Mouse (Mus musculus) right cerebral cortex, postnatal 14 days (tissue): ENCODE data around the gene Med10.
A peak's percentile ranks its signal among the peaks of the same experiment; 100 is the strongest.

Experiments used
- DNase-seq: peaks from one replicate; pipeline ENCODE4 v3.0.0; 2022

The Med10 gene

DNA sequence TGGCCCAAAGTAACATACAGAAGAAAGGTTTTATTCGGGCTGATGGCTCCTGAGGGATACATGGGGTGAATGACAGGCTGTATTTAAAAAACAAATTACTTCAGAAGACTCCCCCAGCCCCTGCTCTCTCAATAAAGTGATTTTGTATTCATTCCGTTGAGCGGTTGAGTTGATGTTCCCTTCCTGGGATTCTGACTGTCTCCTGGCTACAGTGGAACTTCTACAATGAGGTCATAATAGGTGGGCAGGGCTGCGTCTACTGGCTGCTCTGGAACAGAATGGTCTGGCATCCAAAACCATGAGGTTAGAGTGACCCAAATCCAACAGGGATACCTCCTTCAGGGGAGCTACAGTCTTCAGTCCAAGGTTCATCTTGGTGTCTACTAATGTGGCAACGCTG lies at the start of gene Med10:
TSS of gene Med10 (plus strand) at position 301 of the 400 bp plus-strand sequence.
- no peak for DNase-seq

DNA sequence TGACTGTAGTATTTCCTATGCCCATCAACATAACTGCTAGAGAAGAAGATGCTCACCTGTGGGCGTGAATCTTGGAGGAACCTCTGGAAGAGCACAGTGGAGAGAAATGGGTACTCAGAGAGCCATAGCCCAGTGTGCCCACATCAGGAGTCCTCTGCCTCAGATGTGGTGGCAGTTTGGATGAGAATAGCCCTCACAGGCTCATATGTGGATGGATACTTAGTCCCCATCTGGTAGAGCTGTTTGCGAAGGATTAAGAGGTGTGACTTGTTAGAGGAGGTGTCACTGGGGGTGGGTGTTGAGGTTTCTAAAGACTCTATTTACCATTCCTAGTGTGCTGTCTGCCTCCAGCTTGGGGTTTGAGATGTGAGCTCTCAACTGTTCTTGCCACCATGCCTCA lies 49.3 kb upstream of the Med10 start:
- no peak for DNase-seq

DNA sequence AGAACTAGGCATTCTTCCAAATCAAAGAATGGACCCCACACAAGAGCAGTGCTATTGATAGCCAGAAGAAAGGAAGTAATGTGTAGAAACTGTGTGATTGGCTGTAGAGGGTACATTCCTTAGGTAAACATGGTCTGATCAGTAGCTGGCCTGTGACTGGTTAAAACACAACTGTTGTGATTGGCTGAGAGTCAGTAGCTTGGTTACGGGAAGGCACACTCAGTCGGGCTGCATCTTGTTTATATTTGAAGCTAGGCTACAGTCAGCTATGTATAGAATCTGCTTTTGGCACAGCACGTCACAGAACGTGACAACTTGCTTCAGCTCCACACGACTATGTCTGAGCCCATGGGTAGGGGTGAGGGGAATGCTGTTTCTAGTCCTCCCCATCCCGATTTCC lies 43.2 kb upstream of the Med10 start:
- no peak for DNase-seq

DNA sequence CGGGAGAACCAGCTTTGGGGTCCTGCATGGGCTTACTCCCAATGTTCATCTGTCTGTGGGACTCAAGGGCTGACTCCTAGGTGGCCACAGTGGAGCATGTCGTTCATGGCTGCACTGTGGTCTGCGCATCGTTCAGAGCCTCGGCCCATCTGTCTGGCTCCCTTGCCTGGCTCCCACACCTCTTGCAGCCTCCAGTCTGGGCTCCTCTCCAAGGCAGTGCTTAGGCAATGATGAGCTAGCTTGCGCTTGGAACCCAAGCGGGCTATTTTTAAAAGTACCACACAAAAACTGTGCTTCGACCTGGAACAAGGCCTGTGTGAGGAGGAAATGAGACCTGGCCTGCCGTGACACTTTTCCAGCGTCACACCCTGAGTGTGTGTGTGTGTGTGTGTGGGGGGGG lies 40.8 kb upstream of the Med10 start:
- peak; percentile 83 for DNase-seq

- no peak for DNase-seq
These were observed 37.5 kb upstream of the Med10 start for GRCm38 (mm10) chr13:69764646-69765045.

- DNase-seq = no peak
These were observed 34.0 kb upstream of the Med10 start for GRCm38 (mm10) chr13:69768152-69768551.

DNA sequence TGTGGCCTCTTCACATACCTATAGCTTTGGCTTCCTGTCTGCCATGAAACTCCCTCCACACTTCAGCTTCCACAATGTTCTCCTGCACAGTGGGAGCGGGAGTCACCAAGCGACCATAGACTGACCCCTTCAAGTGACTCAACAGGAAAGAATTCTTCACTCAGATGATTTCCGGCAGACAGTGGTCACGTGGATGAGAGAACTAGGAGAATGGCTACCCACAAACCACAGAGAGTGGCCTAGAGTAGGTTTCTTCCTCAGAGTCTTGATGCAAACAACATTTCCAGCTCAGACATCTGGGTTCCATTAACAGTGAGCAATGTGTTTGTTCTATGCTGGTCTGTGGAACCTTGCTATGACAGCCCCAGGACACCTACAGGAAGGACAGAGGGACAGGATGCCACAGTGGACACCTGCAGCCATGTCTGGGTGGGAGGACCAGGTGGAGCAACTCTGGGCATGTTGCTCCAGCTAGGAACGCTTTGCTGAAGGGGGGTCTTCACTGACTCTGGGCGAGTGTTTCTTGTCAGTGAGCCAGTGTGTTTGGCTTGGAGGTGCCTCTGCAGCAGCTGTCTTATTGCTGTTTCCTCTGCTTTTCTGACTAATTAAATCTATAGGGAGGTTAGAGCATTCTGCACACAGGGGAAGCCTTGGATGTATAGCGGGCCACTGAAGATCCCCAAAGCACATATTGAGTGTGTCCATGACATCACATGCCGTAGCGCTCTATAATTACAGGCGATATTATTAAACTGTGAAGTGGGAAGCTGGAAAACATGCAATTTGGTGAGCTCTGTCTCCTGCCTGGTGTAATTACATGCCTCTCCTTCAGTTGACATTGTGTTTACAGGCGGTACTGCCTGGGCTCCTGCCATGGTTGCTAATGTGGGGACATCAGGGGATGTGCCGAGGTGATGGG lies 31.4 kb upstream of the Med10 start:
- no peak for DNase-seq

GRCm38 (mm10) chr13:69772358-69772757 lies 29.8 kb upstream of the Med10 start:
- no peak for DNase-seq

DNA sequence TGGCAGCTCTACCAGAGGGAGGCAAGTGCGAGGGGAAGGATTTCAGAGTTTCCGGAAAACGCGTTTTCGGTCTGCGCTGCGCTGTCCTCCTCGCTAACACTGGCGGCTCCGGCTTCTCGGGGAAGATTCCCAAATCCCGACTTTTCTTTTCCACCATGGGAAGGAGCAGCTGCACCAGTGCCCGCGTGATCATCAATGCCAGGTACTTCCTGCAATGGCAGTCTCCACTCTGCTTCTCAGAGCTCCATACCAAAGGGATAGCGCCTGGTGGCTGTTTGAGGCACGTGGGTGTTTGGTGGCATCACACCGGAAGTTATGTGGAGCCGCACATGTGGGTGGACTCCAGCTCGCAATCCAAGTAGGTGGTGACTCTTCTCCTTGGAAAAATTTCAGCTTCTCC lies 24.0 kb upstream of the Med10 start:
- peak; percentile 52 for DNase-seq

DNA sequence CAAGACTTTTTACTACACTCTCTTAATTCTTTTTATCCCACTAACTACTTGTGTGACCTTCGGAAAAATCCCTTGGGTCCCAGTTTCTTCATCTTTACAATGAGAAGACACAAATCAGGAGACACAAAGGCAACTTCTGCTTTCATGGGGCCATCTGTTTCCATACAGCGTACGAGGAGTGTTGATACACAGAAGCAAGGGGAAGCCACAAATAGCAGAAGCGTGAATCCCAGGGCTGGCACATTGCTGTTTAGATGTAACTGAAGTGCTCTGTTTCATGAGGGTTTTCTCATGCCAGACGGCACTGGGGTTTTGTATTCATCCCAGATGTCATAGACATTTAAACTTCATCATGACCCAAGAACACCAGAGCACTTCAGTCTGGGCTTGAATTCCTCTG lies 13.5 kb upstream of the Med10 start:
- DNase-seq = no peak

GRCm38 (mm10) chr13:69791814-69792213 lies 10.4 kb upstream of the Med10 start:
- DNase-seq = no peak

DNA sequence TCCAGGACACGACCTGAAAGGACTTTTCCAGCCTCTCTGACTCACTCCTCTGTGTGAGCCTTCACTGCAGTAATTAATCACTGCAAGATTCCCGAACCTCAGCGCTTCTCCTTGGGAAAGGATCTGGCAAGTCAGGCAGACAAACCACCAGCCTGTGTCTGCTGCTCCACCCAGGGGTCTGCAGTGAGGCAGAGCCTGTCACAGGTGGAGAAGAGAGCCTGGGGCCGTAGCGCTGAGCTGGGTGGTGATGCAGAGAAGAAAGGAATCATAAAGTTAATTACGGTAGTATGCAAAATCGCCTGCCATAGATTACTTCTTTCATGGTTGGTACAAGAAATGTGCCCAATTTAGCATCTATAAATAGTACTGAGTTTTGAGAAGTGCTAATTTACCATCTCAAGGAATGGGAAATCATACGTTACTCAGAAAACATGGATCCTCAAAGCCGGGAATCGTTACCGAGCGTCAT lies 9.6 kb upstream of the Med10 start:
- no peak for DNase-seq

- no peak for DNase-seq
These were observed 7.4 kb upstream of the Med10 start for GRCm38 (mm10) chr13:69794808-69795207.

GRCm38 (mm10) chr13:69809681-69810611 lies 7.8 kb downstream of the Med10 start:
- DNase-seq = peak; percentile 87

DNA sequence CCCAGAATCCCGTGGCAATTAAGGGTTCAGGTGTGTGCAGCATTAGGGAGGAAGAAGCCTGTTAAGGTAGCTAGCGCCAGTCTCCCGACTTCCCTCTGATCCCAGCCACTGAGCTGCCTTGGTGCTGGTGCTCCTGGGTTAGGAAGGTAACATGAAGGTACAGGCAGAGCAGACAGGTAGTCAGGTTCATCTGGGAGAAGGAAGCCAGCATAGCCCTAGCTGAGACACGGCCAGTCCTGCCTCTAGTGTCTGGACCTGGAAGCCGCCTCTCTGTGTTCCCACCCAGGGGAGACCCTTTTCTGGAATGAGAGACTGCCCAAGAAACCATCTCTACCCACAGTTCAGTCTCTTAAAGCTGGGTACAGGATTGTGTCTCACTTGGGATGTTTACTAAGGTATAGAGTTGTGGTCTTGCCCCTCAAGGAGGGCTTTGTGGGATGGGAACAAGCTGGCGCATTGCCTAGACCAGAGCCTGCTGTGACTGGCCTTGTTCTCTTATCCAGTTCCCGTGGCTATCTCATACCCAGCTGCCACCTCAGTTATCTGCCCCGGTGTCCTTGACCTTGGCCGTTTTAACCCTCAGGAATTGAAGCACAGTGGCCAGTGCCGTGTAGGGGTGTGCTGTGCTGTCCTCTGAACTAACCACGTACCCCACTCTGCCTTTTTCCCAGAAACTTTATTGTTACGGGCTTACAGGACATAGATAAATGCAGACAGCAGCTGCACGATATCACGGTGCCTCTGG lies 8.9 kb downstream of the Med10 start:
- DNase-seq = no peak

DNA sequence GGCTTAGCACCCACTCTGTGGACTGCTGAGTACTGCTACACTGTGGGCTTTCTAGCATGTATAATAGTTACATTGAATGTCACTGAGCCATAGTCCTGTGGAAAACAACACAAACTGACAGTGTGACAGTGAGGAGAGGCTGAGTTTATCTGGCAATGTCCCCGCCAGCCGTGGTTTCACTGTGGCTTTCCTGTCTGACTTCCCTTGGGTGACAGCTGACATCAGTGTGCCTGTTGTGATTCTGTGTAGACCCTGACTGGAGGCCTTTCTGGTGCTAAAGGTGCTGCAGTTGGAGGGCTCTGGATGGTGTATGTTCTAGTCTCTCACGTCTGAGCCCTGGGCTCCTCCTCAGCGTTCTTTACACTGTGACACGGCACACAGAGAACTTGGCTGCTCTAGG lies 11.7 kb downstream of the Med10 start:
- DNase-seq = no peak

DNA sequence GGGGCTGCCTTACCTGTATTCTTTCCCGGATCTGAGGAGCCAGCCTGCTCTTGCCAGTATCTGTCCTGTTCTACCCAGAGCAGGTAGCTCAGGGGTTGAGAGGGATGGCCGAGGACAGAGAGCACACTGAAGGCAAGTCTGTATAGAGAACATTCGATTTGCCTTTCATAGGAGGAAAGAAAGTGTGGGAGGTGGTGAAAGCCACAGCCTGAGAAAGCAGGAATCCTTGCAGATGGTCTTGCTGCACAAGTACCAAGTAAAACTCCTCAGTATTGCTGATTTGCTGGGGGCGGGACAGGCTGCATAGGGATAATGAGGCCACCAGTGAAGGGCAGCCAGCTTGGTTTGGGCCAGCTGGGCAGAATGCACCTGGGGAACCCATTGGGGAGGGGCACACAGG lies 16.1 kb downstream of the Med10 start:
- DNase-seq = no peak

DNA sequence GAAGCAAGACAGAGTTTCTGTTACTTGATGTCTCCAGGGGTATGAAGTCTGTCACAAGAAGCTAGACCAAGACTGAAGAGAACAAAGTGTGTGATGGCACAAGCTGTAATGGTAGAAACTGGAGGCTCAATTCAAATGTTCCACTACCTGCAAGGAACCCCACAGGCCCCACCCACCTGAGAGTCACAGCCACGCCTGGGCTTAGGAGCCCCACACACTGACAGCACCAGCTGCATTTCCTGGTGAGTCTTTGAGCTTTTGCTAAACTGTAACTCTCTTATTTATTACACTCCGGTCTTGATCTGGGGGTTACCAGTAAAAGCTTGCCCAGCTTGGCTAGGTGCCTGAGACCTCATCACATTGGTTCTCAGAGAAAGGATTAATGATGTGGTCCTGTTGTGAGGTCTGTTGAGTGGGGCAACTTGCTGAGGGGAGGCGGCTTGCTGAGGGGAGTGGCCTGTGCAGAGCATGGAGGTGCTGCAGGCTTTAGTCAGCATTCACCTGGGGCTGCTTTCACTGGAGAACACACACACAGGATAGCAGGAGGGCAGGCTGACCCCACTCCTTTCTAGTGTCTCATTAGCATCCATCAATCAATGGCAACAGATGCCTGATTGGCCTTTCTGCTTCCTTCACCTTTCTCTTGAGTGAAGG lies 19.1 kb downstream of the Med10 start:
- DNase-seq = no peak

DNA sequence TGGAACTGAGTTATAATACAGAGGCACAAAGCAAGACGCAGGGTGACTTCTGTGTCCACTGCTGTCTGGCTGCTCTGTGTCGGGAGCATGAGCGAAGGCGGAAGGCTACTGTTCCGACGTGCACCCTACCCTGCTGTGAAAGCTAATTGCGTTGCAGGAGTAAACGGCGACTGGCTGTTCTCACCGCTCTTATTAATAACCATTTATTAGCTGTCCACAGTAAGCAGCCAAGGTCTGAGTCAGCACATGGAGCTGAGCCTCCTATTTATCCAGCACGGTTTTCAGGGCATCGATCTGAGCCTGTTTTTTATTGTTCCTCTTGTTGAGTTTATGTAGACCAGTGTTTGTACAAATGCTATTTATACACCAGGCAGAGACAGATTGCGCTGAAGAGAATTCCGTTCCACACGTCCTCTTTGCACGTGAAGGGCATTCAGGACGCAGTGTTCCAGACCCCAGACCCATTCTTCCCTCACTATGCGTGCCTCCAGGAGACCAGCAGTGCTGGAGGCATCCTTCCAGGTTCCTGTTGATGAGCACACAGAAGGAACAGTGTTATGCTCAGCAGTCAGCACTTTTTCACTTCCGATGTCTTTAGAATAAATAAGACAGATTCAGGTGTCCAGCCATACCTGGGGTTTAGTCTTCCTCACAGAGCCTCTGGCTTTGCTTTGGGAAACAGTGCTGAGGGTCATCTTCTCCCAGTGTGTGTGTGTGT lies 21.9 kb downstream of the Med10 start:
- no peak for DNase-seq

DNA sequence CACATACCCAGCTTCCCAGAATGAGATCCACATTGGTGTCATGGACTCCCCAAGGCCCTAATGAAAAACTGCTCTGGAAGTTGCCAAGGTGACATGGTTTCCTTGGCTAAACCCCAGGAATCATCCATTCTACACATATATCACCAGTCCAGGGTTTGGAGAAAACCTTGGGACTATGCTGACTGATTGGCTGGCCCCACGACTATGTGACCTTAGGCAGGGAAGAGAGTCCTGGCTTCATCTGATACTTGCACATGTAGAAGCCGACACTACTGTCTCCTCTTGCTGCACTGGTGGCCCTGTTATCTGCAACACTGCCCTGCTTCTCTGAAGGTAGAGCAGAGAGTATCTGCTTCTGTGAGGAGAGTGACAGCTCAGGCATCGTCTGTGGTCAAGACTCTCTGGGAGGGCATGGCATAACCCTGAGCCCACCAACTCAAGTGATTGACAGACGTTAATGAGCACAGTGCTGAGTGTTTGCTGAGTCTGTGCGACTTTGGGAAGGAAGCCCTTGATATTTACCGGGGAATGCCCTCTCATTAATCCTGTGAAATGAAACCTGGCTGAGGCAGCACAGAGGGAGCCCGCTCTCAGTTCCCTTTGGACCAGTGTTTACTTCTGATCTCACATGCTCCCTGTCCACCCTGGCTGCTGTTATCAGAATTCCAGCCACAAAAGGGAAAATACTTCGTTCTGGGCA lies 23.4 kb downstream of the Med10 start:
- DNase-seq = no peak

DNA sequence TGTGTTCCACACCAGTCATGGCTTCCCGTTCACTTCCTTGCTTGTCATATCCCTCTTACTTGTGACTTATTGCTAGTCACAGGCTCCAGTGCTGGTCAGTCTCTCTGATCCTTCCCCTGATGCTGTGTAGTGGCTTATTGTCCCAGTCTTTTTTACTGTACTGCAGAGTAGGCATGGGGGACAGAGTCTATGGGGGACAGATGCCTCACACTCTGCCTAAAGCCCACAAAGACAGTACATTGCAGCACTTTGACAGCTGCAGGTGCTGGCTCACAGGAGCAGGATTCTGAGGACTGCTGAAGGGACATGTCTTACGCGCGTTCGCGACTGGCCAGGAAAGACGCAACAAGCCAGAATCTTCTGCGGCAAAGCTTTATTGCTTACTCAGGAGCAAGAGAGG lies 28.4 kb downstream of the Med10 start:
- no peak for DNase-seq
